Mouse (Mus musculus): ENCODE results near the gene Hmga2.

DNA sequence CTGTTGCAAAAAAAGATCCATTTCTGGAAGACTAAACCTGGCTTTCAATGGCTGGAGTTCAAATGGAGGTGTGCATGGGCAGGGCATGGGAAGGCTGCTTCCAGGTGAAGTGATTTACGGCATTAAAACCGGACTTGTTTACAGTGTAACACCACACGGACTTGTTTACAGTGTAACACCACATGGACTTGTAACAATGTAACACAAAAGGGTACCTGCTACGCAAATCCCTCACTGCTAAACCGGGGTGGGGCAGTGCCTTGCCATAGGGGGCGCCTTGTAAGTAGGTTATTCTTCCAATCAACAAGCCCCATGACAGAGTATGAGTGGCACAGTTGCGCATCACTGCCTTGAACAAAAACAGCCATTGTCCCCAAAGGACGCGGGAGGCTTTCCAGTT, 44.2 kb downstream of the Hmga2 start:
- no peak for TF ChIP-seq CTCF (IDR thresholded peaks at IDR 0.05; ENCODE audit: control insufficient read depth, insufficient read depth, low read length)
- no peak for TF ChIP-seq POLR2A (IDR thresholded peaks at IDR 0.05; ENCODE audit: borderline replicate concordance, control insufficient read depth, low read depth, low read length)

Data from bone marrow, adult 2 months (tissue).